Mouse (Mus musculus): ENCODE measurements at regions not wholly inside any gene's neighbourhood (a gene's known extent, or its start where the extent isn't known, plus 50 kb on each side); places are given as distances from the start of the nearest gene placed in this dataset.
"Not testable (repeated sequence)": the region's sequence is repeated elsewhere in the genome, so short reads cannot be mapped to it uniquely, and the experiment has no call there.

DNA sequence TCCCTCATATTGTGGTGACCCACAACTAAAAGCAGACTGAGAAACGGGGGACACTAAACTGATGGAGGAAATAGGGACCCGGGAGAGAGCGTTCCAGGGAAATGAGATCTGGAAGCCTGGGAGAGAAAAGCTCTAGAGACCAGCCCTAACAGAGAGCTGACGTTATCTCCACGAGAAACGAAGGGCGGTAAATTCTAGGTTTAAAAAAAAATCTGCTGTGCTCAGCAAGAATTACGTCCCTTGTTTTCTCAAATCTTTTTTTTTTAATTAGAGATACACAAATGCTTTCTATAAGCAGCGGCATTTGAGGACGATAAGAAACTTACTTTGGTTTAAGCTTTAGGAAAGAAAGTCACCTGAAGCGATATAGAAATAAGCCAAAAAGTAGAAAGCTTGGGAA lies 145.7 kb downstream of the Cand1 start:
- DNase-seq: no peak

DNA sequence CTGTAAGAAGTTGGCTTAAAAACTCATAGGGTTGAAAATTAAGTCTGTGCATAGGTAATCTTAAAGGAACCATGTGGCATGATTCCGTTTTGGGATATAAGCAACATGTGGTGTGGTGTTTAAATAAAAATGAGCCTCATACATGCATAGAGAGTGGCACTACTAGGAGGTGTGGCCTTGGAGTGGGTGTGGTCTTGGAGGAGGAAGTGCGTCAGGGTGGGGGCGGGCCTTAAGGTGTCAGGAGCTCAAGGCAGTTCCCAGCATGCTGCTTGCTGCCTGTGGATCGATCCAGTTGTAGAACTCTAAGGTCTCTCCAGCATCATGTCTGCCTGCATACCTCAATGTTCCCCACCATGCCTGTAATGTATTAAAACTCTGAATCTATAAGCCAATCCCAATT lies 152.0 kb downstream of the Cand1 start:
- no peak for DNase-seq

DNA sequence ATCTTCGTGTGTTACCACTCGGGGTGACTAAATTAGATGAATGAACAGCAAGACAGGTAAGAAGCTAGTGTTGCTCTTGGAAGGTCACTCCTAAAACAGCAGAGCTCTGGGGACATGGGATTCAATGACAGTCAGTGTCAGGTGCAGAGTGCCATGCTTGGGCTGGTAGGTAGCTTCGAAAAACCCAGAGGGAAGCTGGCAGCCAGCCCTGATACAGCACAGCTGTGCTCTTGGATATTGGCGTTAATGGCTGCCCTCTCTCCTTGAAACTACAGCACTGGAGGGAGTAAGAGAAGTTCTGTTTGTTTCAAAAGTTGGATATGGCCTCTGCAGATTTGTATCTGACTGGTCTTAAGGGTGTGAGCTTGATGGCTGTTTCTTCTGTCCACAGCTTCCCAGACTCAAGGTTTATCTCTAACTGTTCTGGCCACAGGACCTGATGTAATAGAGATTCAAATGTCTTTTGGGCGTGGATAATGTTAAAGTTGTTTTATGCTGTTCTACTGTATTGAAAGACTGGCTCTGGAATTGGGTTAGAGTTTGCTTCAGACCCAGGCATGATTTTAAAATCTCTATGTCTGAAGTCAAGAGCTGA lies 152.7 kb downstream of the Cand1 start:
- DNase-seq: no peak

DNA sequence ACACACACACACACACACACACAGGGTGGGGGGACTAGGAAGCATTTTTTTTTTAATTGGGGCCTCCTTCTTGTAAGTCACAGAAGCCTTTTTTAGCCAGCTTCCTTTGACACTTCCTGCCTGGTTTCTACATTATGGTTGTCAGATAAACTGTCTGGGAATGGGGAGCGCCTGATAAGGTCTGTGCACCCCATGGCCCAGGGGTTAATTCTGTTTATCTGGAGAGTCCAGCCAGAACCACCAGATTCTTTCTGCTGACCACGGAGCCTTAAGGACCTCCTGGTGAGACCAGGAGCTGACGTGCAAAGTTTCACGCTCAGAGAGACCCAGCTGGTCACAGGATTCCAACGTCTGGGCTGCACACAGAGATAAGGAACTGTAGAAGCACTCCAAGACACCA lies 153.4 kb downstream of the Cand1 start:
- DNase-seq: peak in 1 of 2 experiments; percentile 16

DNA sequence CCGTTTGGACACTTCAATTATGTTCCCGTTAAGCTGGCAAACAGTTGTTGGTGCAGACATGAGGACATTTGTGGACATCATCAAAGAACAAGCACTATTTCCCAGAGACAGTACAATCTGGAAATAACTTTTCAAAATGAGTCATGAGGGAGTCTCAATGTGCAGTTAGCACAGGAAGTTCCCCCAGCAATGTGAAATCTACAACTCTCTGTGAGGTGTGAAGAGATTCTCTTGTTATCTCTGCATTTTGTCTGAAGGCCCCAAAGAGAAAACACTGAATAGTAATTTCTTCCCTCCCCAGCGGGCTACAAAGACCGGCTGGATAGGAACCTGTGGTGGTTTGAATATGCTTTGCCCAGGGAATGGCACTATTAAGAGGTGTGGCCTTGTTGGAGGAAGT lies 156.4 kb downstream of the Cand1 start:
- DNase-seq: no peak

DNA sequence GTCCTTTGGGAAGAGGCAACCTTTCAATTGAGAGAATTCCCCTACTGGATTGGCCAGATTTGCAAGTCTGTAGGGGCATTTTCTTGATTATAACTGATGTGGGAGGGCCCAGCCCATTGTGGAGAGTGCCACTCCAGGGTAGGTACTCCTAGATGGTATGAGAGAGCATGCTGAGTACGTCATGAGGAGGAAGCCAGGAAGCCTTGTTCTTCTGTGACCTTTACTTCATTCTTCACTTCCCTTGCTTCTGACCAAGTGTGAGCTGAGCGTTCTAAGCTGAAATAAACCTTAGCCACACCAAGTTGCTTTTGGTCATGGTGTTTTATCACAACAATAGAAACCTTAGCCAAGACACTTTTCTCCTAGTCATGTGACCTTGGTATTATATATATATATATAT lies 157.0 kb downstream of the Cand1 start:
- no peak for DNase-seq

DNA sequence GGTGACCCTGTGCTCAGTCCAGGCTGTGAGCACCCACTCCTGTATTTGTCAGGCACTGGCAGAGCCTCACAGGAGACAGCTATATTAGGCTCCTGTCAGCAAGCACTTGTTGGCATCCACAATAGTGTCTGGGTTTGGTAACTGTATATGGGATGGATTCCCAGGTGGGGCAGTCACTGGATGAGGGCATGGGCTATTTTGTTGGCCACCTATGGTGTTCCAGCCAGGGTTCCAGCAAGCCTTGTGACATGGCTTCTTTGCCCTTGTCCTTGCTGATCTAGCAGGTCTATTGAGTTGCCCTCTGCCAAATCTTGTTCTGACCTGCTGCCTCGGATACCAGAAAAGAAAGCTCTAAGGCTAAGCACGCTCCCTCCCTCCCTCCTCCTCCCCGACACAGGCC lies 158.1 kb downstream of the Cand1 start:
- DNase-seq: not testable (repeated sequence)

DNA sequence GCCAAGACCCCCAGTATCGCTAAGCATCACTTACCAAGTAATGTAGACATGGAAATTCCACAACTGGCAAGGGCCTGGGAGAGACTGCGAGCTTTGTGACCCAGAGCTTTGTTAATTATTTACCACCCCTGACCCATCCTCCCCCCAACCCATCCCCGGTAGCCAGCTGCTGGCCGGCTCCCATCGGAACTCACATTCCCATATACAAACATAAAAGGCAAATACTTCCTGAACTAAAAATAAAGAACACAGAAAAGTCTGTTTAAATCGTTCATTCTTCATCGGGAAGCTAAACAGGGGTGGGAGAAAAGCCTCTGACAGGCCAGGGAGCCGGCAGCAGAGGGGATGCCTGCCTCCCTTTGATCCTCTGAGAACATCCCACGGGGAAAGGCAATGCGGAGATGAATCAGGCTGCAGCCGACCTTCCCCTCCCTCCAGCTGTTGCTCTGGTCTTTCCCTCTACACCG lies 163.7 kb downstream of the Cand1 start:
- peak; percentile 49 to 71 for DNase-seq

DNA sequence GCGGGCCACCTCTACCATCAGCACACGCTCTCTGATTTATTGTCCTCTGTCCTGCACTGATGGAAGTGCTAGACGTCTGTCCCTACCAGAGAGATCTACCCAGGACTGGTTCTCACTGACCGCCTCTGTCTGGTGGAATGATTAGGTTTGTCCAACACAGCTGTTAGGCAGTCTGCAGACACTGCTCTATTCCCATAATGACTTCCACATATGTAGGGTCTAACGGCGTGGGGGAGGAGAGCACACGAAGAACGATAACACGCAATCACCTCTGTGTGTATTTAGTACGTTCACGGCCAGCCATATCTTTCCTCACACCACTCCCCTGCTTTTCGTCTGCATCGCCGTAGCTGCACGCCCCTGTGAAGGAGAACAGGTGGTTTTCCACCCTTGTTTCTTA lies 165.0 kb downstream of the Cand1 start:
- no peak for DNase-seq

DNA sequence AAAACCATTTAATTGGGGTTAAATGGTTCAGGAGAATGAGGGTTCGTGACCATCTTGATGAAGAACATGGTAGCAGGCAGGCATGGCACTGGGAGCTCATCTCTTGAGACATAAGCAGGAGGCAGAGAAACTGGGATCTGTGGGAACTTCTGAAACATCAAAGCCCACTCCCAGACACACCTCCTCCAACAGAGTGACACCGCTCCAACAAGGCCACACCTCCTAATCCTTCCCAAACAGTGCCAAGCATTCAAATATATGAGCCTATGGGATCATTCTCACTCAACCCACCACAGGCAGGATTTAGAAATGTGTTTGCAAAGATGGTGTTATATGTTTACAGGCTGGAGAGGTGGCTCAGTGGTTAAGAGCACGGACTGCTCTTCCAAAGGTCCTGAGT lies 165.9 kb downstream of the Cand1 start:
- DNase-seq: no peak

DNA sequence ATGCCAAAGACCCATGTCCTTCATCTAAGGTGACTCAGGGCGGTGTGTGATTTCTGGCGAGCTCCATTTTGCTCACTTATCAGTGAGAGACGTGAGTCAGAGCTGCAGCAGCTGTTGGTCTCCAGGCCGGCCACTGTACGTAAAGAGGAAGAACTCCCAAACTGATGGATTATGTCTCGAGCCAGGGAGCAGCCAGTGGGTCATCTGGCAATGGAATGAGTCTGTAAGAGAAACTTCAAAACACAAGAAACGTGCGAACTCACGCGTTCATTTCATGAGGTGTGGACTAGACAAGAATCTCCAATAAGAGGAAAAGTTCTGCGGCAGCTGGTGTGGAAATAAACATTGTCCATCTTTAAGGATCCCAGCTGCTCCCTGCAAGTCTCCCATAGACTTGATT lies 170.4 kb downstream of the Cand1 start:
- peak; percentile 42 to 46 for DNase-seq

DNA sequence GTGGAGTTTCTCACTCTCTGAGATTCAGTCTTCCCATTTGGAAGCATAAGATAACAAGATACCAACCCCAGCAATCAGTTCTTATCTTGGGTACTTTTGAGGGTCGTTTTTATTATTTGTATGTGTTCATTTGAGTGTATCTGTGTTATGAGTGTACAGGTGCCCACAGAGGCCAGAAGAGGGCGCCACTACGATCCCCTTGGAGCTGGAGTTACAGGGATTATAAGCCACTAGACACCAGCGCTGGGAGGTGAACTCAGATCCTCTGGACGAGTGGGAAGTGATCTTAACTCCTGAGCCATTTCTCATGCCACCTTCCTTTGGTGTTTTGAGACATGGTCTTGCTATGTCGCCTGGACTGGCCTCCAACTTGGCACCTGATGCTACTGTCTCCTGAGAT lies 172.0 kb downstream of the Cand1 start:
- no peak for DNase-seq

DNA sequence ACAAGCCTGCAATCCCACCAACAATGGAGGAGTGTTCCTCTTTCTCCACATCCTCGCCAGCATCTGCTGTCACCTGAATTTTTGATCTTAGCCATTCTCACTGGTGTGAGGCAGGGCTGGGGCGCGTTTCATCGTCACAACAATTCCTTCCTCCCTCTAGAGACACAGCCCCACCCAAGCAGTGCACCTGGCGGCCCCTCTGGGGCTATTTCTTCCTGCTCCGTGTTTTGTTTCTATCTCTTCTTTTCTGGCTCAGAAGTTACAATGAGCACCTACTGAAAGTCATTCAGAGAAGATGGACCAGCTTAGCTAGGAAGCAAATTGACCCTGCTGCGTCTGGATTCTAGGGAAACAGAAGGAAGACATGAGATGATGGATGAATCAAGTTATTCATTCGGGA lies 172.5 kb downstream of the Cand1 start:
- DNase-seq: no peak

DNA sequence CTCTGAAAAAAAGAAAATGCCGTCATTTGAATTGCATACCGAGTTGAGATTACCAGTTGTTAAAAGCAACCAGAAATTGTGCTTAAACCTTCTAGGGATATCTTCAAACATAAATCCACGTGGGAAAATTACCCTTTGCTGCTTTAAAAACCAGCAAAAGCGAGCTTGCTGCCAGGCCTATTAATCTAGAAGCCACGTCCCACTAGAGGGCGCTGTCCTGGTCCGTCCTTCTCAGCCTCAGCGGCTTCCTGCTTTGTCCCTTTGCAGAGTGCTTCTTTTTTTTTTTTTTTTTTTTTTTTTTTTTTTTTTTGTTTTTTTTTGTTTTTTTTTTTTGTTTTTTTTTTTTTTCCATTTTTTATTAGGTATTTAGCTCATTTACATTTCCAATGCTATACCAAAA lies 173.9 kb downstream of the Cand1 start:
- DNase-seq: peak; percentile 80 to 86

DNA sequence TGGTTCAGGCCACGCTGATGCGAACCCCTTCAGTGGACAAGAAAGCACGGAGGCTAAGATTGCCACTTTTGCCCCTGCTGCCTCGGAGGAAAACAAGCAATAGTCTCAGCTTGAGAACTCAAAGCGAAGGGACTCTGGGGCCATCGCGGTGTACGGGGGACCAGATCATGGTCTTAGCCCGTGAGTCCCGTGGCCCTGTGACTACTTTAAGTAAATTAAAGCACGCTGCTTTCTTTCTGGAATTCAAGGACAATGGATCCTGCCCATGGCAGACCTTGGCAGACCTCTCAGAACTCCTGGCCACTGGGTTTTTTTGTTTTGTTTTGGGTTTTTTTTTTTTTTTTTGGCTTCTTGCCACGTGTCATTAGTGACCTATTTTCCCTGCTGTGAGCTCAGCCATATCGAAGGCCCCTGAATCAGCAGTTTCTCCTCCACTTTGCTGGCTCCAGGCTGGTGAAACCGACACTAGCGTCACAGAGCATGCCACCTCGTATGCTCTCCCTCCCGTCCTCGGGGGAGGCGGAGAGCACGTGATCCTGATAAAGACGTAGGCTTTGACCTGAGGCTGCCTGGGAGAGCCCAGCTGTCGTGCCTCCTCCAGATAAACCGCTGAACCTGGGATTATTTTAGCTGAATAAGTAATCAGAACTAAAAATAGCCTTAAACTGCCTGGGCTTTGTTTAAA lies 174.6 kb downstream of the Cand1 start:
- DNase-seq: peak; percentile 69 to 83

DNA sequence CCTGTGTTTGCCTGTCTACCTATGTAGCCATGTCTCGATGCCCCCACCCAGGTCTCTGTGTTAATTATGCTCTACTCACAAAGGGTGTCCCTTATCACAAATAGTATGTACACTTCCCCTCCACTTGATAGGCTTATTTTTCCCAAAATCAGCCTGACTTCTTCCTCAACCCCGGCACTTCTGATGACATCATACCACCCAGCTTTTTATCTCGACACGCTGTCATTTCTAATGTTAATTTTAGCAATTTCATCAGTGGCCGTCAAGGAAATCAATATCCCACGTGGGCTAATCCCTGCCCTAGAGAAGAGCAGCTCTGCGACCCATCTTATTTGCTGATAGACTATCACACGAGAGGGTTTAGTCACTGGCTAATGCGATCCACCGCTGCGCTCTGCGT lies 175.6 kb downstream of the Cand1 start:
- DNase-seq: no peak

DNA sequence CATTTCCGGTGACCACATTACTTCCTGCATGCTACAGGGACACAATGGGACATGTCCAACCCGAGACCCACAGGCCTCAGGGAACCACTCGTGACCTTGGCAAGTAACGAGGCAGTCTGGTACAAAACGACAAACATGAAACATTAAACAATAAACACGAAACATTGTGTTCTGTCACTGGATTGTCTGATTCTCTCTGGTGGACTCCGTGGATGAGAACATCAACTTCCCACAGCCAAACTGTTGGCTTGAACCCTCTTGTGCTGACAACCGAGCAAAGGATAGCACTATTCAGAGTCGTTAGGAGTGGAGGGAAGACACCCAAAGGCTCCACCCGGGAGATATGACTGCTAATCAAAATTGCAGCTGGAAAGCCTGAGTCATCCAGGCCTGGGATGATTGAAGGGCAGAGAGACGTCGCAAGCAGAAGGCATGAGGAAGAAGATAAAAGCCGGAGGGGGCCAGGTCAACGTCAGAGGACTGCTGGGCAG lies 176.6 kb downstream of the Cand1 start:
- no peak for DNase-seq

DNA sequence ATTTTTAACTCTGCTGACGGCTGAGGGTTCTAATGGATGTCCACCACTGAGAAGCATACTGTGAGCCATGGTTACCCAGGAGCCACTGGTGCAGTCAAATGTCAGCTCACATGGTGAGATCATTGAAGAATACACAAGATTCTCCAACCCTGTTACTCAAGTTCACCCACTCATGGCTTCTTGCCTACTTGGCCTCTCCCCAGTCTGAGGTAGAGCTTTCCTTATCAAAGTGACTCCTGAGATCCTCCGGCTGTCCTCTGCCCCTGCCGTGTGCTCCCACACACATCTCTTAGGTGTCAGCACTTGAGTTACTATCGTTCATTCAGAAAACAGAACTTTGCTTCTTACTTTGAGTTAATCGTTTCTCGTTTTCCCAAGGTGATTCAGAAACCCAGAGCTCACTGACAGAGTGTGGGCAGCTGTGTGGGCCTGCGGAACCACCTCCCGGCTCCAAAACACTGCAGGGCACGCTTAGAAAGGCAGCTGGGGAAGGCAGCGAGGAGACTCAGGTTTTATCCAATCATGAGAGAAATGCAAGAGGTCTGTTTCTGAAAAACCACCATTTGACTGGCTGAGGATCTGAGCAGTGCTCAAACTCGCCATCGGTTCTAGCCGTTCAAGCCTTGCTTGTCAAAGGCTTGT lies 177.8 kb downstream of the Cand1 start:
- no peak for DNase-seq

DNA sequence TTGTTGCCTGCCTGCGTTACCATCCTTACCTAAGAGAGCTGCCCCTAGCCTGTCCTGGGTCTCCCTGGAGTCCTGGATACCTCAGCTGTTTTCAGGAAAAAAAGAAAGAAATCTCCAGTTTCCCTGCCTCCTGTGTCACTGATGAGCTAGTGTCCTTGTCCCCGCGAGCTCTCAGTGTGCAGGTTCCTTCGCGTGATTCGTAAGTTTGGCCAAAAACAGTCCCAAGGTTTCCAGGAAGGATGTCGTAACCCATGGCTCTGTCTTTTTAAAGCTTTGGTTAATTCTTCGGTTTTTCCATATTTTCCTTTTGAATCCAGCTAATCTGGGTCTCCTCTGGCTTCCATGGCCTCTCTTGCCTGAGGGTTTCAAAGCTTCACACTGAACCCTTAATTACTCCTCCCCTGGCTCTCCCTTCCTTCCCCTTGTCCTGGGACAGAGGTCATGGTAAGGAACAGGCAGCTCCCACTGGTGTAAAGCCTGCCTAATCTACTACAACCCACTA lies 178.5 kb downstream of the Cand1 start:
- no peak for DNase-seq

DNA sequence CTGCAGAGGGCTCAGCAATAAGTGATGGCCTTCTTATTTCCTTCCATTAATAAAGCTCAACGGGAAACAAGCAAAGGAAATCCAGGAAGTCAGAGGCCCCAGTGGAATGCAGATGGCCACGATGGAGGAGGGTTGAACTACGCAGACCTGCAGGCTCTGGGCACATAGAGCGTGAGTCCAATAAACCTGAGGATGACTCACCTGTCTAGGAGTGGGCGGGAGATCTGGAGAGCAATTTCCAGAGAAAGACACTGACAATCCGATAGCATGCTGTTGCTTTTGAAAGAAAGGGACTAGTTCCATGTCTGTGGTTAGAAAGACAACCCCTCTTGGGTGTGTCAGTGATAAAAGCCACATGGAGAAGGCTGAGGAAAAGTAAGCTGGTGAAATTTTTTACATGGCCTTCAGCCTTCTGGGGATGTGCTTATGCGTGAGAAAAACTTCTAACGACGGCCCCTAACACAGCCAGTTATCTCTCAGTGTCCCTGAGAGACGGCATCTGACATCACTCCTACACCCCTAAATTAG lies 181.3 kb downstream of the Cand1 start:
- DNase-seq: peak in 1 of 2 experiments; percentile 27

DNA sequence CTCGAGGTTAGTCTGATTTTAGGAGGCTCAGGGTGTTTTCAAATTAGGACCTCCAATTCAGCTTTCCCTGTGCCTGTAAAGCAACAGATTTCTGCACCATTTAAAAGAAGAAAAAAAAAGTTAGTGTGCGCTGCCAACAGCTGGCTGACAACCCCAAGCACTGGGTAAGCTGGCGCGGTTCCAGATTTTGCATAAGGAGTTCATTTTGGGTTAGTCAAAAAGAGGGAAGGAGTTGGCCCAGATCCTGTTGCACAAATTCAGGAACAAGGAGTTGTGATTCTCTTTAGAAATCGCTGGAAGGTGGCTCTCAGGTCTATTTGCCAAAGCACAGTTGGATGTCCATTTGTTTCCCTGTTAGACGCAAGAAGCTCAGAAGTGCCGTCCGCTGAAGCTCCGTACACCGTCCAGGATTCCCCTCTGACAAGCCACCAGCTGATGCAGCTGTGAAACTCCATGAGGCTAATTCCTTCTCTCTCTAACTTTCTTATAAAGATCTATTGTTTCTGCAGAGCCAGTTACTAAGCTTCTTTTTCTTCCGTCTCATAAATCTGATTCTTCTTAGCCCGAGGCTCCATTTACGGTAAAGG lies 184.6 kb downstream of the Cand1 start:
- DNase-seq: peak; percentile 66 to 74

DNA sequence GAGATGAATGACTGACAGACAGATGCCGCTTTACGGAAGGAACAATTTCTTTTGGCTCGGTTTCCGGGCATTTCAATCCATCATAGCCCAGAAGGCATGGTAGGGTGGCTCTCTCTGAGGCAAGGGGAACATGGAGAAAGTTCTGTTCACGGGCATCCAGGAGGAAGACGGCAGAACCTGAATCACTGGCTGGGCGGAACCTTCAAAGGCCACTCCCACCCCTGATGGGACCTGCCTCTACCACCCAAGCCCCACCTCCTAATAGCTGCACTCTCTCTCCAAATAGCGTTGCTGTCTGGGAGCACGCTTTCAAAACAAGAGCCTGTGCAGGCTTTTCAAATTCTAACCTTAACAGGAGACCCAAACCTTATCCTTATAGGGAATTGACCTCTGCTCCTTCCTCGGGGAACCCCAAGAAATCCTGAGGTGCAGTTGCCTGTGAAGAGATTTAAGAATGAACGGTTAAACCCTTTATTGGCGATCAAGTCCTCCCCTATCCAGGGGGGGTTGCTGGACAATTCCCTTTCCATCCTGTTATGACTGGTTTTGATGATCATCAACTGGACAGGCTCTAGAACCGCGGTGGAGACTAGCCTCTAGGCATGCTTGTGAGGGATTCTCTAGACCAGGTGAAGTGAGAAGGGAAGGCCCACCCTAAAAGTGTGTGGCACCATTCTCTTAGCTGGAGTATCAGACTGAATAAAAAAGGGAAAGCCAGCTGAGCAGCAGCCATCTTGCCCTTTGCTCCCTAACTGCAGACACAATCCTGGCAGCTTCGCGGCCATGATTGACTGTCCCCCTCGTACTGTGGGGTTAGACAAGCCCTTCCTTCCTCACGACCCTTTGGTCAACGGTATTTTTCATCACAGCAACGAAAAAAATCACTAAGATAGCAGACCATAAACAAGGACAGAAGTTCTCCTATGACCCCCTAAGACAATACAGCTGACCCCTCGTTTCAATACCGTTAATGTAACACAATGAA lies 184.5 kb upstream of the Dyrk2 start:
- DNase-seq: peak in 1 of 2 experiments; percentile 31

Measured in kidney, postnatal 4 days (tissue).